Mouse (Mus musculus): ENCODE data around the gene Tlr9. TPM values are rescaled to one million over a fixed set of nuclear protein-coding genes. Genes with fewer than 3 reads are reported as not detected.

Tlr9 gene
- total RNA-seq (2022), result 1 to 10 TPM in 3 of 4 experiments, under 1 TPM in 1; 0.98 to 2.7 (median 1.5) TPM

- no peak for DNase-seq
These were observed at the start of gene Tlr9 for GRCm38 (mm10) chr9:106222261-106222851. Gene Tlr9, plus strand, starts transcription at chr9:106222598.

GRCm38 (mm10) chr9:106173363-106173762, 49.0 kb upstream of the Tlr9 start:
- no peak for DNase-seq

DNA sequence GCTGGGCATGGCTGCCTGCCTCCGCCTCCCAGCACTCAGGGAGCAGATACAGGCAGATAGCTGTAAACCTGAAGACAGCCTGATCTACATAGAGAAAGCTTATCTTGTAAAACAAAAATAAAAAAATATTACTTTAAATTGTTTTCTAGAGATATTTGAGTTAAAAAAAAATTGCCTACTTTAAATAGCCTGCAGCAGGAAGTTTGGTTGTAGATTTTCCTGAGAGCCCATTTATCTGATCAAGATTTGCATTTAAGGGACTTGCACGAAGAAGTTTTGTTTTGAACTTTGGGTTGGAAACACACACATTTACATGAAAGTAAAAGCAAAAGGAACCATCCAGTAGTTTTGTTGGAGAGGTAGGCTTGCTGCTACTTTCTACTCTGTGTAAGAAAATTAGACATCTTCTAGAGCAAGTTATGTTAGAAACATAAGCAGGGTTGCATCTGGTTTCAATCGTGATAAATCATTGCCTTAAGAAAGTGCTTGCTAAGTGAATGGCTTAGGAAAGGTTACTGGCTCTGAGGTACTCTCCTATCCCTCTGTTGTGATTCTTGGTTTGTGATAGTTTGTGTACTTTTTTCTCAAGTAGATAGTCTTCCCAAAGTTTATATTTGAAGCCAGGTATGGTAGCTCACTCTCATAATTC, 46.7 kb upstream of the Tlr9 start:
- DNase-seq, result no peak

DNA sequence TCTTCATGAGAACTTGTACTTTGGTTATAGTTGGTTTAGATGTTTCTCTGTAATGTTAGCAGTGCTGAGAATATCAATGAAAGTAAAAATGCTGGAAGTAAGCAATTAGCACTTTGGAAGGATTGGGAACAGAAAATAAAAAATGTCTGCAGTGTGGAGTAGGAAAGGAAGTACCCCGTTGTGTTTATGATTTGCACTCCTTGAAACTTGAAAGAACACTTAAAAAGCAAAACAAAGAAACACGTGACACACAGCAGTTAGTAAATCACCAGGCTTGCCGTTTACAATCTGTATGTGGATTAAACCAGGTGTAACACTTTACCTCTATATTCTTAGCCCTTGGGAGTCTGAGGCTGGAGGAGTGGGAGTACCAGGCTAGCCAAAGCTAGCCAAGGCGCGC, 45.6 kb upstream of the Tlr9 start:
- DNase-seq, result no peak

DNA sequence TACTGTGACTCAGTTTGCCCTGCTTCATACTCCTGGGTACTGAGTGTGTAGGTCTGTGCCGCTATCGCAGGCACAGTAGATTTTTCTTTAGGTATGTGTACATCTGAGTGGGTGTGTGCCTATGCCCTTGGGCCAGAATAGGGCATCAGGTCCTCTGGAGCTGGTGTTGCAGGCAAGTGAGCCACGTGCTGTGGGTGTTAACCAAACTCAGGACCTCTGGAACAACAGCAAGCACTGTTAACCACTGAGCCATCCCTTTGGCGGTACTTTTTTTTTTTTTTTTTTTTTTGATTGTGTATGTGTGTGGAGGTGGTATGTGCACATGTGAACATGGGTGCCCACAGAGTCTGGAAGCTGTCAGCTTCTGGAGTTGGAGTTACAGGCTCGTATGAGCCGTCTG, 44.6 kb upstream of the Tlr9 start:
- DNase-seq, result no peak

- no peak for DNase-seq
These were observed 42.9 kb upstream of the Tlr9 start for GRCm38 (mm10) chr9:106179454-106179853.

DNA sequence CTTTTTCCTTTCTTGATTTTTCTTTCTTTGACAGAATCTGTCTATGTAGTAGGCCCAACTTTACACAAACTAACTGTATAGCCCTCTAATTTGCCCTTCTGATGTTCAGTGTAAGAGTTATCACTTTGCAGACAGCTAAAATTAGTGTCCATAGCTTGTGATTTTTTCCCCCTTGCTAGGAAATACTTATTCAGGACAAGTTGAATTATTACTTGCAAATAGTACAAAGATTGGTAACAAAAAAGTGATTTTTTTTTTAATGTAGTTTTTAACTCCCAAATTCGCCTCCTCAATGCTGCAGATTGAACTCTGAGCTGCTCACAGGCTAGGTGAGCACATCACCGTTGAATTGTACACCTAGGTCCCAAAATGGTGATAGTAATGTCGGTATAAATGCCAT, 42.4 kb upstream of the Tlr9 start:
- DNase-seq, result no peak

GRCm38 (mm10) chr9:106182146-106182545, 40.3 kb upstream of the Tlr9 start:
- no peak for DNase-seq

DNA sequence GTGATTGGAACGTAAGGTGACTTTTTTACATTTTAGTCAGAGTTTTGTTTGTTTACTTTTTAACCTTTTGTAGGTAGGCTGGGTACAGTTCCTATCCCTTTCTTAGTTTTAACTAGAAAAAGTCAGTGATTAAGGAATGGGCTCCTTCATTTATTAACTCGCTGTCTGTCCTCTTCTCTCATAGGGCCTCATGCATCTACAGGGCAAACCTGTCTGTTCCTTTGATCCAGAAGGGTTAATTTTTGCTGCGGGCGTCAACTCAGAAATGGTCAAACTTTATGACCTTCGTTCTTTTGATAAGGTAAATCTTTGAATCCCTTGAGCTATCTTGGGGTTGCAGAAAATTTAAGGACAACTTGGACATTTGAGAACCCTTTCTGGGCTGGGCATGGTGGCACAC, 38.4 kb upstream of the Tlr9 start:
- DNase-seq, result no peak

DNA sequence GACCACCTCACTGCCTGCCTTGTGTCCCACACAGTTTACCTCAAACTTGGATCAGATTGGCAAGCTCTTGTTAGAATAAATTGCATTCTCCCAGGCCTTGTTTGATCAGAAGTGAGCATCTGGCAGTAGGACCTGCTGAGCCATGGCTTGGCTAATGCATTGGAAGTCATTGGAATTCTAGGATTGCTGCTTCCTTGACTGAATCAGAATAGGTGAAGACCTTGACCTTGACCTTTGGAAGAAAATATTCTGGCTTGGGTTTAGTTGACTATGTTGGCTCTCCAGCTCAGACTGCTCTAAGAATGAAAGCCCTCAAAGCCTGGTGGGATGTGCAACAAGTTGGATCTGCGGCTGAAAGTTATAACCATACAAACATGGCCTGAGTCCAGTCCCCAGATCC, 31.0 kb upstream of the Tlr9 start:
- DNase-seq, result no peak

- no peak for DNase-seq
These were observed 30.4 kb upstream of the Tlr9 start for GRCm38 (mm10) chr9:106192024-106192423.

- DNase-seq, result no peak
These were observed 29.4 kb upstream of the Tlr9 start for GRCm38 (mm10) chr9:106192998-106193397.

GRCm38 (mm10) chr9:106193930-106194807, 28.2 kb upstream of the Tlr9 start:
- DNase-seq, result no peak

DNA sequence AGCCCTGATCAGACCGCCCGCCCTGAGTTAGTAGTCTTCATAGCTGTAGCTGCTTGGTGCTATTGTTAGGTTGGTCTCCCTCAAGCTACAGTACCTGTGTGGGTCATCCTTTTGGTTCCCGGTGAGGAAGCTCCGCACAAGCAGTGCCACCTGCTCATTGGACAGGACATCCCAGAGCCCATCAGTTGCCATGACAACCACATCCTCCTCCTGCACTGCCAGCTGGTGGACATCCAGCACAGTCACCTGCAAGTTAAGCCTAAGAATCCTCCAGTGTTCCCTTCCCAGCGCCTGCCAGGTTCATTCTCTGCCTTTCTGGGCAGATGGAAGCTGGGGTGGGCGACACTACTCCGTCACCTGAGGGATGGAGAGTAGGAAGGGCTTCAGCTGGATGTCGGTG, 26.7 kb upstream of the Tlr9 start:
- DNase-seq, result no peak

DNA sequence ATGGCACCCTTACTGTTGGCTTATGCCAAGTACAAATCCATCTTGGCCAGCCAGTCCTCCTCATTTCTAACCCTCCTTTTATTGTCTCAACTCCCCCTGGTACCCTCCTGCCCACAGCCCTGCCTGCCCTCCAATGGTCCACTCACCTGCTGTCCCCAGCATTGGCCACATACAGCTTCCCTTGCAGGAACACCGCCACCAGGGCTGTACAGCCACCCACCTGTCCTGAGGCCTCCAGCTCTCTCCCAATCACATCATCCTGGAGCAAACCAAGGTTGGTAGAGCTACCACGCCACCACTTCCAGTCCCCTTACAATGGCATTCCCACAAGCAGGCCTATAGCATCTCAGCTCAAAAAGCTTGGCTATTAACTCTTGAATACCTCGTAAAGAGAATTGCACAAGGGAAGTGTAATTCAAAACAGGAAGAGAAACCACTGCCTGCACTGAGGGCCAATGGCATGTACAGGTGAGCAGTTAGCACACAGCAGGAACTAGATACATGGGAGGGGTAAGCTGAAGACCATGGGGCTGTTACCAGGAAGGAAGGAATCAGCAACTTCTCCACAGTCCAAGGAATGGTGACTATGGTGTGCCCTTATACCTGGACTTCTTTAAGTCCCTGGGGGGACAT, 25.2 kb upstream of the Tlr9 start:
- DNase-seq, result no peak

GRCm38 (mm10) chr9:106197732-106198131, 24.7 kb upstream of the Tlr9 start:
- no peak for DNase-seq

- no peak for DNase-seq
These were observed 23.4 kb upstream of the Tlr9 start for GRCm38 (mm10) chr9:106198962-106199458.

DNA sequence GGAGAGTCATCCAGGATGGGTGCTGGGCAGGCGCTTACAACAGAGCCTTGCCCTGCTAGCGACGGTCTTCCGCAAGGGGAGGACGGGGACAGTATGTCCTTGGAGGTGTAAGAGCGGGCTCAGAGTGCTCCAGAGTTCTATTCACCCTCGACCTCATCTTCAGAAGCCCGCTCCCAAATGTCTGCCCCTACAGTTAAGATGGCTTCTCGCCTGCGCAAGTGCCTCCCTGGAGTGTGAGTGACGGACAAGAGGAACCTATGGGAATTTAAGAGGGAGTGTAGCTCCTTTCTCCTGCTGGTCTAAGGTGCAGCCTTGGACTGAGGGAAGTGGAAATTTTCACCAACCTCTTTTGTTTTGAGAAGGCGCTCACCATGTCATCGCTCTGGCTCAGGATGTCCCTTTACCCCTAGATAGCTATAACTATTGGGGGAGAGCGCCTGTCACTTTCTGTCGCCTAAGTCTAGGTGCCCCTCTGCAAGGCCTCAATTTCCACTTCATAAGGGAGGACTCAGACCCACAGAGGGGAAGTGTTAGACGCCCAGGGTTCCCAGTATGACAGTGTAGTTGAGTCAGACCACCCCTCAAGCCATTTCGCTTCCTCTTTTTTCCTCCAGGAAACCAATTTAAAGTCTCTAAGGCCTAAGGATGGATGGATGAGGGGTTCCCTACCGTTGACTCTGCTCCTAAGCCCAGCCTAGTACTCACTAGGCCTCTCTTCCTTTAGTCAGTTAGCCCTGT, 22.7 kb upstream of the Tlr9 start, which contains the start of gene Ppm1m:
TSS of gene Ppm1m (minus strand) at position 212 of the 738 bp plus-strand sequence.
- no peak for DNase-seq

DNA sequence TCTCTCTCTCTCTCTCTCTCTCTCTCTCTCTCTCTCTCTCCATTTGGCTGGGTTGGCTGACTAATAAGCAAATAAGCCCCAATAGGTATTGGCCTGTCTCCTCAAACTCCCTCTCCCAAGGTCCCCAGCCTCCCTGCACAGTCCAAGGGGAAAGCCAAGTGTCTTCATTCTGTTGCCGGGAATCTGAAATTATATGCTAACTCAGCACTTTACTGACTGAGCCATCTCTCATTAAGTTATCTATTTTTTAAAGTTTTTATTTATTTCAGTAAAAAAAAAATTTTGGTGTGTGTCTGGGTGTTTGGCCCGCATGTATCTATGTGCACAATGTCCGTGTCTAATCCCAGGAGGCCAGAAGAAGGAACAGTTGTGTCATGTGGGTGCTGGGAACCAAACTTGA, 20.5 kb upstream of the Tlr9 start:
- DNase-seq, result no peak

GRCm38 (mm10) chr9:106202819-106203636, 19.4 kb upstream of the Tlr9 start, which contains the start of gene Twf2:
Gene Twf2, plus strand, starts transcription at chr9:106203108.
- peak; percentile 91 for DNase-seq
